Mouse (Mus musculus): ENCODE results near the gene Hck. TPM values are rescaled to one million over a fixed set of nuclear protein-coding genes. Genes with fewer than 3 reads are reported as not detected.
A peak's percentile ranks its signal among the peaks of the same experiment; 100 is the strongest.

The Hck gene
- total and polyA plus RNA-seq, 3 experiments = 0.05 TPM; not detected in 2

- Histone ChIP-seq H3K36me3 (replicated peaks) (peaks cover 85% of the 10 kb centered on the region), H3K4me1 (ENCODE audit: insufficient read depth, low read depth, low read length) (peaks cover 10% of the 10 kb centered on the region; the same call in 1 of the 2 replicates), H3K9me3 (replicated peaks) (no peaks in the 10 kb centered on the region), H3K27me3 (ENCODE audit: insufficient read depth, low read length) (no peaks in the 10 kb centered on the region), H3K4me3 (ENCODE audit: low read depth, low read length) (no peak overlapping the region)
- ATAC-seq (ENCODE audit: extremely low read depth, insufficient number of reproducible peaks, low FRiP score, poor library complexity, severe bottlenecking) = no peak
- no peak for TF ChIP-seq TAL1 (conservative IDR thresholded peaks at IDR 0.05; ENCODE audit: low read depth, low read length)
- TF ChIP-seq CTCF (IDR thresholded peaks at IDR 0.05; ENCODE audit: low read depth, low read length) = no peak
- TF ChIP-seq GATA1 (IDR thresholded peaks at IDR 0.05; ENCODE audit: borderline replicate concordance, low read length) = no peak
- no peak for TF ChIP-seq GATA2 (IDR thresholded peaks at IDR 0.05; ENCODE audit: borderline replicate concordance, low read depth, low read length)
- no peak for TF ChIP-seq POLR2AphosphoS5 (IDR thresholded peaks at IDR 0.05; ENCODE audit: insufficient replicate concordance, low read depth, low read length)
- no peak for DNase-seq (ENCODE audit: low spot score)
Observed at GRCm38 (mm10) chr2:153179126-153179860, 71.0 kb downstream of the Hck start.

GRCm38 (mm10) chr2:153179961-153180360 is 71.7 kb downstream of the Hck start:
- TF ChIP-seq POLR2AphosphoS5 (IDR thresholded peaks at IDR 0.05; ENCODE audit: insufficient replicate concordance, low read depth, low read length) (no peak), TAL1 (conservative IDR thresholded peaks at IDR 0.05; ENCODE audit: low read depth, low read length) (no peak), GATA2 (IDR thresholded peaks at IDR 0.05; ENCODE audit: borderline replicate concordance, low read depth, low read length) (no peak), CTCF (IDR thresholded peaks at IDR 0.05; ENCODE audit: low read depth, low read length) (no peak), GATA1 (IDR thresholded peaks at IDR 0.05; ENCODE audit: borderline replicate concordance, low read length) (no peak)
- Histone ChIP-seq H3K4me1 (ENCODE audit: insufficient read depth, low read depth, low read length) (peaks cover 6% of the 10 kb centered on the region; the same call in 1 of the 2 replicates), H3K27me3 (ENCODE audit: insufficient read depth, low read length) (no peaks in the 10 kb centered on the region), H3K4me3 (ENCODE audit: low read depth, low read length) (no peak overlapping the region), H3K9me3 (replicated peaks) (no peaks in the 10 kb centered on the region), H3K36me3 (replicated peaks) (peaks cover 86% of the 10 kb centered on the region)
- ATAC-seq (ENCODE audit: extremely low read depth, insufficient number of reproducible peaks, low FRiP score, poor library complexity, severe bottlenecking) = no peak
- DNase-seq (ENCODE audit: low spot score) = no peak

GRCm38 (mm10) chr2:153186176-153186591 is 77.9 kb downstream of the Hck start:
- no peak for DNase-seq (ENCODE audit: low spot score)
- peaks cover 99% of the 10 kb centered on the region for H3K36me3 ChIP-seq (replicated peaks)
- TF ChIP-seq POLR2AphosphoS5 (IDR thresholded peaks at IDR 0.05; ENCODE audit: insufficient replicate concordance, low read depth, low read length) = no peak
- TF ChIP-seq TAL1 (conservative IDR thresholded peaks at IDR 0.05; ENCODE audit: low read depth, low read length) = no peak
- no peak for TF ChIP-seq GATA2 (IDR thresholded peaks at IDR 0.05; ENCODE audit: borderline replicate concordance, low read depth, low read length)
- TF ChIP-seq GATA1 (IDR thresholded peaks at IDR 0.05; ENCODE audit: borderline replicate concordance, low read length) = no peak
- TF ChIP-seq CTCF (IDR thresholded peaks at IDR 0.05; ENCODE audit: low read depth, low read length) = no peak
- H3K4me3 ChIP-seq (ENCODE audit: low read depth, low read length) = no peak overlapping the region
- no peak for ATAC-seq (ENCODE audit: extremely low read depth, insufficient number of reproducible peaks, low FRiP score, poor library complexity, severe bottlenecking)
- peaks cover 10% of the 10 kb centered on the region; the same call in 1 of the 2 replicates for H3K4me1 ChIP-seq (ENCODE audit: insufficient read depth, low read depth, low read length)
- H3K27me3 ChIP-seq (ENCODE audit: insufficient read depth, low read length) = no peaks in the 10 kb centered on the region
- no peaks in the 10 kb centered on the region for H3K9me3 ChIP-seq (replicated peaks)

- Histone ChIP-seq H3K27me3 (ENCODE audit: insufficient read depth, low read length) (no peaks in the 10 kb centered on the region), H3K4me1 (ENCODE audit: insufficient read depth, low read depth, low read length) (peaks cover 19% of the 10 kb centered on the region; the same call in 1 of the 2 replicates), H3K9me3 (replicated peaks) (no peaks in the 10 kb centered on the region), H3K4me3 (ENCODE audit: low read depth, low read length) (no peak overlapping the region), H3K36me3 (replicated peaks) (peaks cover 100% of the 10 kb centered on the region)
- ATAC-seq (ENCODE audit: extremely low read depth, insufficient number of reproducible peaks, low FRiP score, poor library complexity, severe bottlenecking) (no peak), DNase-seq (ENCODE audit: low spot score) (no peak)
- TF ChIP-seq POLR2AphosphoS5 (IDR thresholded peaks at IDR 0.05; ENCODE audit: insufficient replicate concordance, low read depth, low read length) = no peak
- no peak for TF ChIP-seq TAL1 (conservative IDR thresholded peaks at IDR 0.05; ENCODE audit: low read depth, low read length)
- TF ChIP-seq GATA2 (IDR thresholded peaks at IDR 0.05; ENCODE audit: borderline replicate concordance, low read depth, low read length) = no peak
- no peak for TF ChIP-seq CTCF (IDR thresholded peaks at IDR 0.05; ENCODE audit: low read depth, low read length)
- TF ChIP-seq GATA1 (IDR thresholded peaks at IDR 0.05; ENCODE audit: borderline replicate concordance, low read length) = no peak
Observed at GRCm38 (mm10) chr2:153187848-153188247, 79.6 kb downstream of the Hck start.

DNA sequence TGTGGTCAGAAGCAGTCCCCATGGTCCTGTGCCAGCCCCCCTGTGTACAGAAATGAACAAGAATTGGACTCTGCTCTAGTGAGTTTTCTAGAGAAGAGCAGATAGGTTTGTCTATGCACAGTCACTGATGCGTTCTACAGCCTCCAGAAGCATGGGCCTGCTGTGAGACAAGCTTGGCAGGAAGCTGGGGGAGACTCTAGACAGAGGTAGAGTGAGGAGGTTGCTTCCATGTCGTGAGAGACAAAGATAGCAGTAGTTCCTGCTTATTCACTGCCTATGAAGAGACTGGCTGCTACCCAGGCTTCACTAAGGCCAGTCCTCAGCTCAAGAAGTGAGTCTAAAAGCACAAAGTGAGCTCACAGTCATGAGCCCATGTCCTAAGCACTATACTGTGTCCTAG is 83.0 kb downstream of the Hck start:
- Histone ChIP-seq H3K36me3 (replicated peaks) (peaks cover 95% of the 10 kb centered on the region), H3K27me3 (ENCODE audit: insufficient read depth, low read length) (no peaks in the 10 kb centered on the region), H3K4me1 (ENCODE audit: insufficient read depth, low read depth, low read length) (peaks cover 38% of the 10 kb centered on the region), H3K9me3 (replicated peaks) (no peaks in the 10 kb centered on the region), H3K4me3 (ENCODE audit: low read depth, low read length) (no peak overlapping the region)
- TF ChIP-seq GATA1 (IDR thresholded peaks at IDR 0.05; ENCODE audit: borderline replicate concordance, low read length) (no peak), TAL1 (conservative IDR thresholded peaks at IDR 0.05; ENCODE audit: low read depth, low read length) (no peak), CTCF (IDR thresholded peaks at IDR 0.05; ENCODE audit: low read depth, low read length) (no peak), GATA2 (IDR thresholded peaks at IDR 0.05; ENCODE audit: borderline replicate concordance, low read depth, low read length) (no peak), POLR2AphosphoS5 (IDR thresholded peaks at IDR 0.05; ENCODE audit: insufficient replicate concordance, low read depth, low read length) (no peak)
- DNase-seq (ENCODE audit: low spot score) (no peak), ATAC-seq (ENCODE audit: extremely low read depth, insufficient number of reproducible peaks, low FRiP score, poor library complexity, severe bottlenecking) (no peak)

GRCm38 (mm10) chr2:153194255-153194654 is 86.0 kb downstream of the Hck start:
- TF ChIP-seq GATA1 (IDR thresholded peaks at IDR 0.05; ENCODE audit: borderline replicate concordance, low read length) (no peak), POLR2AphosphoS5 (IDR thresholded peaks at IDR 0.05; ENCODE audit: insufficient replicate concordance, low read depth, low read length) (no peak), GATA2 (IDR thresholded peaks at IDR 0.05; ENCODE audit: borderline replicate concordance, low read depth, low read length) (no peak), TAL1 (conservative IDR thresholded peaks at IDR 0.05; ENCODE audit: low read depth, low read length) (peak; percentile 57; the same call in 1 of the 2 replicates)
- peaks cover 50% of the 10 kb centered on the region for H3K4me1 ChIP-seq (ENCODE audit: insufficient read depth, low read depth, low read length)
- DNase-seq (ENCODE audit: low spot score) (peak; percentile 57), ATAC-seq (ENCODE audit: extremely low read depth, insufficient number of reproducible peaks, low FRiP score, poor library complexity, severe bottlenecking) (peak; percentile 60)
- H3K4me3 ChIP-seq (ENCODE audit: low read depth, low read length) = no peak overlapping the region; the same call in 1 of the 2 replicates
- H3K9me3 ChIP-seq (replicated peaks) = no peaks in the 10 kb centered on the region
- peaks cover 93% of the 10 kb centered on the region for H3K36me3 ChIP-seq (replicated peaks)
- H3K27me3 ChIP-seq (ENCODE audit: insufficient read depth, low read length) = no peaks in the 10 kb centered on the region

All from G1E (cell line).